Mouse (Mus musculus) liver, embryonic 14.5 days (tissue): ENCODE measurements around the gene Cc2d1a. TPM values are rescaled to one million over a fixed set of nuclear protein-coding genes. Genes with fewer than 3 reads are reported as not detected.

Experiments
- ATAC-seq: fragments of 200-750 bp; cut with Nextera tagmentation; 2 replicates; pipeline ENCODE4 v1.8.0; 2017; ENCODE audit warnings: moderate number of reproducible peaks, mild to moderate bottlenecking, moderate library complexity; ENCODE audit not compliant: insufficient read depth
- DNase-seq, 3 experiments: peaks; one replicate each; pipeline ENCODE4 v3.0.0-alpha.2; 2012 to 2013; ENCODE audit warnings: low read depth in 3 of 3, low spot score in 3 of 3
- H3K27ac ChIP-seq: fragments of 300-500 bp; sonication (generic); 2 replicates; pipeline ENCODE4 v1.5.1; 2014; ENCODE audit warnings: moderate library complexity, mild to moderate bottlenecking, control low read depth, inconsistent platforms
- H3K27me3 ChIP-seq: fragments of 300-500 bp; sonication (generic); 2 replicates; pipeline ENCODE4 v1.6.1; 2014; ENCODE audit warnings: mild to moderate bottlenecking, low read length, moderate library complexity; ENCODE audit not compliant: control insufficient read depth, insufficient read depth
- H3K36me3 ChIP-seq: fragments of 300-500 bp; sonication (generic); replicated peaks from 2 replicates; pipeline ENCODE4 v1.6.1; 2014; ENCODE audit warnings: low read depth; ENCODE audit not compliant: control insufficient read depth, insufficient read depth
- H3K4me1 ChIP-seq, 2 experiments: fragments of 200-500 bp in 1 of 2; fragments of 300-500 bp in 1 of 2; sonication (generic) in 1 of 2; replicated peaks; 2 replicates each; pipeline ENCODE4 v1.6.1; 2012 to 2014; ENCODE audit warnings: antibody characterized with exemption in 1 of 2, inconsistent platforms in 1 of 2, low read length in 1 of 2; ENCODE audit not compliant: control insufficient read depth in 2 of 2, insufficient read depth in 2 of 2
- H3K4me2 ChIP-seq: fragments of 300-500 bp; sonication (generic); 2 replicates; pipeline ENCODE4 v1.6.1; 2014; ENCODE audit warnings: low read depth, mild to moderate bottlenecking, control low read depth, moderate library complexity
- H3K4me3 ChIP-seq, 2 experiments: fragments of 200-500 bp in 1 of 2; fragments of 300-500 bp in 1 of 2; sonication (generic) in 1 of 2; 2 replicates each; pipeline ENCODE4 v1.5.1; 2012 to 2014; ENCODE audit warnings: low read depth in 2 of 2, low read length in 2 of 2, mild to moderate bottlenecking in 2 of 2, control low read depth in 1 of 2, inconsistent platforms in 1 of 2, moderate library complexity in 1 of 2; ENCODE audit not compliant: insufficient read depth in 1 of 2
- H3K9ac ChIP-seq: fragments of 300-500 bp; sonication (generic); replicated peaks from 2 replicates; pipeline ENCODE4 v1.6.1; 2014; ENCODE audit warnings: mild to moderate bottlenecking, control low read depth, moderate library complexity
- H3K9me3 ChIP-seq: fragments of 300-500 bp; sonication (generic); 2 replicates; pipeline ENCODE4 v1.6.1; 2016; ENCODE audit warnings: low read length, mixed read lengths; ENCODE audit not compliant: control insufficient read depth
- CTCF ChIP-seq: IDR thresholded peaks from 2 replicates; pipeline ENCODE4 v1.5.1; 2016; ENCODE audit warnings: antibody characterized with exemption, low read depth, control low read depth
- EP300 ChIP-seq: IDR thresholded peaks from 2 replicates; pipeline ENCODE4 v1.6.1; 2016; ENCODE audit warnings: antibody characterized with exemption, low read depth
- WGBS: fragments of 180-500 bp; shearing (Covaris S2); extraction: QIAGEN DNeasy Blood & Tissue Kit; methylation state at CpG from one replicate; pipeline ENCODE4 v1.1.7; 2014; ENCODE audit not compliant: insufficient replicate concordance; 5-methylcytosine and 5-hydroxymethylcytosine counted together
- polyA plus RNA-seq, 2 experiments: library from polyadenylated mRNA; depleted of rRNA in 1 of 2; stranded (reverse) in 1 of 2; unstranded in 1 of 2; fragments of >200 nt; fragmentation: Nextera tagmentation in 1 of 2; extraction: Ambion mirVana in 1 of 2; gene quantifications; 2 replicates each; pipeline versions ENCODE4 v1.2.1 to v1.2.3; 2012 to 2014

Gene Cc2d1a
- polyA plus RNA-seq, 2 experiments: 2.3 to 3.4 TPM

GRCm38 (mm10) chr8:84193161-84193560 lies 45.4 kb upstream of the Cc2d1a start:
- WGBS: 68% methylated on average over 4 of the region's 4 CpGs
- no peak overlapping the region for H3K4me3 ChIP-seq
- H3K4me1 ChIP-seq: peaks cover 11 to 18% of the 10 kb centered on the region in 2 experiments
- ATAC-seq (no peak), DNase-seq (no peak)
- H3K36me3 ChIP-seq: no peaks in the 10 kb centered on the region
- no peak overlapping the region for H3K4me2 ChIP-seq
- H3K9ac ChIP-seq: no peak overlapping the region
- TF ChIP-seq CTCF (no peak), EP300 (no peak)
- no peaks in the 10 kb centered on the region for H3K9me3 ChIP-seq
- no peak overlapping the region for H3K27ac ChIP-seq
- no peaks in the 10 kb centered on the region; the same call in 1 of the 2 replicates for H3K27me3 ChIP-seq

DNA sequence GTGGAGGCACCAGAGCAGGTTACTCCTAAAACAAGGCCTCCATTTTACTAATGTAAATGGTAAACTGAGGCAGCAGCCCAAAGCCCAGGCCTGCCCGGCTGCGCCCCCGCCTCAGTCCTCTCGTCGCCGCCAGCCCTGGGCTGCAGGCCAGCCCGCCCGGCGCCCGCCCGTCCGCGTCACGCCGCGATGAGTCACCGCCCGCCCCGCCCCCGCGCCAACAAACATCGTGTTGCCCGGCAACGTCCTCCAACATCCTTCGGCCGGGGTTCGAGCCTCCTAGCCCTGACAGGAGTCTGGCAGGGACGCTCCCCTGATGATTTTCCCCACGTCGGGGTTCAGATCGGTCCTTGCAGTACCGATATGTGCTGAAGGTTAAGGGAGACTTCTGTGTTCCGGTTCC lies 44.8 kb upstream of the Cc2d1a start:
- ATAC-seq (peak; percentile 82), DNase-seq (peak in 2 of 3 experiments; percentile 59 to 64)
- WGBS: 4% methylated on average over 33 of the region's 33 CpGs
- Histone ChIP-seq H3K27me3 (no peaks in the 10 kb centered on the region; the same call in 1 of the 2 replicates), H3K4me2 (peak overlapping the region; percentile 54), H3K36me3 (no peaks in the 10 kb centered on the region), H3K27ac (no peak overlapping the region; the same call in 1 of the 2 replicates), H3K4me1 (peaks cover 11 to 13% of the 10 kb centered on the region in 2 experiments), H3K4me3 (peak overlapping the region; percentile 43 to 46), H3K9ac (peak overlapping the region; percentile 18), H3K9me3 (no peaks in the 10 kb centered on the region)
- TF ChIP-seq EP300 (no peak), CTCF (no peak)

DNA sequence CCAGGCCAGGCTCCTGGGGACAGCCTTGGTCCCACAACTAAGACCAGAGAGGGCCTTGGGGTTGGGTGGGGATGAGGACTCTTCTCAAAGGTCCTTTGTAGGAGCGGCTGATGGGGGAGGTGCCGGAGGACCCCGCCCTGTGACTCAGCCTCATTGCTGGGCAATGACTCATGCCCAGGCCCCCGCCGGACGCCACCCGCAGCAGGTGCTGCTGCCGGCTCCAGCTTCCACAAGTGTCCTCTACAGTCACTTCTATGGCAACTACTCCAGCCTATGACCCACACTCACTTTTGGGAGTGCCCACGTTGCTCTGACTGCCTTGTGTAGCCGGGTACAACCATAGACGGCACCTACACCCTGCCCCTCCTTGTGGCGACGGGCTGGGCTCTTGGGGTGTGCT lies 44.3 kb upstream of the Cc2d1a start:
- Histone ChIP-seq H3K36me3 (no peaks in the 10 kb centered on the region), H3K9ac (peak overlapping the region; percentile 18), H3K27me3 (no peaks in the 10 kb centered on the region; the same call in 1 of the 2 replicates), H3K4me2 (peak overlapping the region; percentile 54), H3K9me3 (no peaks in the 10 kb centered on the region), H3K4me3 (peak overlapping the region; percentile 43 to 46), H3K4me1 (peaks cover 11 to 18% of the 10 kb centered on the region in 2 experiments), H3K27ac (peak overlapping the region; percentile 36)
- 20% methylated on average over 13 of the region's 13 CpGs for WGBS
- TF ChIP-seq EP300 (peak; percentile 18; the same call in 1 of the 2 replicates), CTCF (no peak)
- DNase-seq: peak in 2 of 3 experiments; percentile 70 to 74
- peak; percentile 81 for ATAC-seq

DNA sequence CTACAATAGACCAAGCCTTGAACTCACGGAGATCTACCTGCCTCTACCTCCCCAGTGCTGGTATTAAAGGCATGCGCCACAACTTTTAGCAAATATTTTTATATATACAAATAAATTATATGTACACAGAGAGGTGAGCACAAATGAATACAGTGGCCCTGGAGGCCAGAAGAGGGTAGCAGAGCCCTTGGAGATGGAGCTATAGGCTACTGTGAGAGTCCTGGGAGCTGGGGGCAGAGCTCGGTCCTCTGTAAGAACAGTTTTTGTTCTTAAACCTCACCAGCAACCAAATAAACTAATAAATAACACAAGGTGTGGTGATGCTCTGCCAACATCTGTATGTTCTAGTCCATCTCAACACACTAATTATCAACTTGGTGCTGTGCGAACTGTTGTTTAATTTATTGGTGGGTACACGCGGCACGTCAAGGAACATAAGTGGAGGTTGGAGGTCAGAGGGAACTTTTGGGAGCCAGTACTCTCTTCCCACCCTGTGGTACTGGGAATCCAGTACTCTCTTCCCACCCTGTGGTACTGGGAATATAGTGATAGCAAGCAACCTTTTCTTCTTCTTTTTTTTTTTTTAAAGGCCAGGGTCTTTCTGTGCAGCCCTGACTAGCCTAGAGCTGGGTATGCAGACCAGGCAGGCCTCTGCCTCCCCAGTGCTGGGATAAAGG lies 42.6 kb upstream of the Cc2d1a start:
- H3K9me3 ChIP-seq: no peaks in the 10 kb centered on the region
- 80% methylated on average over 7 of the region's 7 CpGs for WGBS
- no peak for ATAC-seq
- peaks cover 11 to 18% of the 10 kb centered on the region in 2 experiments for H3K4me1 ChIP-seq
- H3K27me3 ChIP-seq: no peaks in the 10 kb centered on the region; the same call in none of the 2 replicates
- H3K4me2 ChIP-seq: no peak overlapping the region
- no peaks in the 10 kb centered on the region for H3K36me3 ChIP-seq
- H3K9ac ChIP-seq: no peak overlapping the region
- no peak overlapping the region for H3K4me3 ChIP-seq
- H3K27ac ChIP-seq: no peak overlapping the region
- TF ChIP-seq CTCF: no peak
- no peak for TF ChIP-seq EP300
- DNase-seq: no peak

GRCm38 (mm10) chr8:84189603-84190002 lies 41.9 kb upstream of the Cc2d1a start:
- Histone ChIP-seq H3K4me2 (no peak overlapping the region), H3K4me1 (peaks cover 11 to 18% of the 10 kb centered on the region in 2 experiments), H3K27me3 (peaks cover 7% of the 10 kb centered on the region), H3K36me3 (no peaks in the 10 kb centered on the region), H3K9me3 (no peaks in the 10 kb centered on the region), H3K4me3 (no peak overlapping the region), H3K27ac (no peak overlapping the region), H3K9ac (no peak overlapping the region)
- no peak for ATAC-seq
- no peak for DNase-seq
- TF ChIP-seq CTCF (no peak), EP300 (no peak)
- WGBS: 59% methylated on average over 4 of the region's 4 CpGs
